Mouse (Mus musculus) limb, embryonic 11.5 days (tissue): ENCODE data around the gene Ckap2l. TPM values are rescaled to one million over a fixed set of nuclear protein-coding genes. Genes with fewer than 3 reads are reported as not detected.

ENCODE experiments used
- ATAC-seq: fragments of 200-750 bp; cut with Nextera tagmentation; 2 replicates; pipeline ENCODE4 v1.8.0; 2017; ENCODE audit warnings: low read depth; ENCODE audit not compliant: insufficient number of reproducible peaks, low FRiP score, low TSS enrichment
- DNase-seq: peaks from one replicate; pipeline ENCODE4 v3.0.0-alpha.2; 2015; ENCODE audit warnings: low spot score
- H3K27ac ChIP-seq: fragments of 300-500 bp; sonication (generic); replicated peaks from 2 replicates; pipeline ENCODE4 v1.5.1; 2014; ENCODE audit warnings: low read depth, mild to moderate bottlenecking, low read length
- H3K27me3 ChIP-seq: fragments of 300-500 bp; sonication (generic); 2 replicates; pipeline ENCODE4 v1.6.1; 2014; ENCODE audit warnings: mild to moderate bottlenecking, low read length, mixed read lengths; ENCODE audit not compliant: control insufficient read depth, insufficient read depth
- H3K36me3 ChIP-seq: fragments of 300-500 bp; sonication (generic); 2 replicates; pipeline ENCODE4 v1.6.1; 2014; ENCODE audit warnings: mild to moderate bottlenecking, low read length, moderate library complexity, mixed read lengths; ENCODE audit not compliant: control insufficient read depth, insufficient read depth
- H3K4me1 ChIP-seq: fragments of 300-500 bp; sonication (generic); 2 replicates; pipeline ENCODE4 v1.6.1; 2014; ENCODE audit warnings: low read length, mixed read lengths; ENCODE audit not compliant: control insufficient read depth, insufficient read depth
- H3K4me2 ChIP-seq: fragments of 300-500 bp; sonication (generic); 2 replicates; pipeline ENCODE4 v1.6.1; 2014; ENCODE audit warnings: low read depth, mild to moderate bottlenecking, moderate library complexity; ENCODE audit not compliant: severe bottlenecking
- H3K4me3 ChIP-seq: fragments of 300-500 bp; sonication (generic); 2 replicates; pipeline ENCODE4 v1.5.1; 2014; ENCODE audit warnings: low read depth, low read length
- H3K9ac ChIP-seq: fragments of 300-500 bp; sonication (generic); 2 replicates; pipeline ENCODE4 v1.6.1; 2014; ENCODE audit warnings: mild to moderate bottlenecking, low read length
- H3K9me3 ChIP-seq: fragments of 300-500 bp; sonication (generic); 2 replicates; pipeline ENCODE4 v1.6.1; 2016; ENCODE audit warnings: low read length; ENCODE audit not compliant: control insufficient read depth
- WGBS: fragments of 180-500 bp; shearing (Covaris S2); extraction: QIAGEN DNeasy Blood & Tissue Kit; methylation state at CpG from one replicate; pipeline ENCODE4 v1.1.7; 2014; 5-methylcytosine and 5-hydroxymethylcytosine counted together
- polyA plus RNA-seq: library from polyadenylated mRNA; unstranded; fragments of >200 nt; fragmentation: Nextera tagmentation; extraction: Ambion mirVana; gene quantifications from 2 replicates; pipeline ENCODE4 v1.2.1, GENCODE M21; 2014

Ckap2l gene
- polyA plus RNA-seq, 1 experiment from 2014 or later, result 86.4 TPM

- Histone ChIP-seq H3K9ac (no peak overlapping the region), H3K9me3 (no peaks in the 10 kb centered on the region), H3K27me3 (no peaks in the 10 kb centered on the region), H3K4me1 (no peaks in the 10 kb centered on the region), H3K36me3 (peaks cover 31% of the 10 kb centered on the region), H3K4me2 (no peak overlapping the region), H3K4me3 (no peak overlapping the region), H3K27ac (no peak overlapping the region)
- 95% methylated on average over 5 of the region's 5 CpGs for WGBS
- ATAC-seq (no peak), DNase-seq (no peak)
Measured at GRCm38 (mm10) chr2:129273823-129274222, 23.2 kb downstream of the Ckap2l start.

GRCm38 (mm10) chr2:129270621-129271020 is 26.4 kb downstream of the Ckap2l start:
- no peaks in the 10 kb centered on the region for H3K9me3 ChIP-seq
- peaks cover 31% of the 10 kb centered on the region for H3K36me3 ChIP-seq
- H3K27ac ChIP-seq, result no peak overlapping the region
- no peak for DNase-seq
- no peak for ATAC-seq
- no peak overlapping the region for H3K9ac ChIP-seq
- no peaks in the 10 kb centered on the region for H3K27me3 ChIP-seq
- no peak overlapping the region for H3K4me3 ChIP-seq
- no peaks in the 10 kb centered on the region for H3K4me1 ChIP-seq
- WGBS, result 90% methylated on average over 8 of the region's 9 CpGs
- no peak overlapping the region for H3K4me2 ChIP-seq

- Histone ChIP-seq H3K4me1 (no peaks in the 10 kb centered on the region), H3K9me3 (no peaks in the 10 kb centered on the region), H3K4me3 (no peak overlapping the region), H3K4me2 (no peak overlapping the region), H3K27me3 (no peaks in the 10 kb centered on the region), H3K36me3 (peaks cover 28% of the 10 kb centered on the region), H3K27ac (no peak overlapping the region), H3K9ac (no peak overlapping the region)
- DNase-seq, result no peak
- WGBS, result 96% methylated on average over 5 of the region's 5 CpGs
- ATAC-seq, result no peak
Measured at GRCm38 (mm10) chr2:129269986-129270385, 27.0 kb downstream of the Ckap2l start.

GRCm38 (mm10) chr2:129269161-129269643 is 27.8 kb downstream of the Ckap2l start:
- no peaks in the 10 kb centered on the region for H3K27me3 ChIP-seq
- no peaks in the 10 kb centered on the region for H3K9me3 ChIP-seq
- H3K27ac ChIP-seq, result no peak overlapping the region
- 92% methylated on average over 12 of the region's 12 CpGs for WGBS
- ATAC-seq, result no peak
- DNase-seq, result no peak
- H3K4me2 ChIP-seq, result no peak overlapping the region
- peaks cover 28% of the 10 kb centered on the region for H3K36me3 ChIP-seq
- H3K9ac ChIP-seq, result no peak overlapping the region
- H3K4me1 ChIP-seq, result no peaks in the 10 kb centered on the region
- no peak overlapping the region for H3K4me3 ChIP-seq

- Histone ChIP-seq H3K9me3 (no peaks in the 10 kb centered on the region), H3K27me3 (no peaks in the 10 kb centered on the region), H3K4me1 (no peaks in the 10 kb centered on the region), H3K4me2 (no peak overlapping the region), H3K36me3 (peaks cover 21% of the 10 kb centered on the region), H3K9ac (no peak overlapping the region), H3K27ac (no peak overlapping the region), H3K4me3 (no peak overlapping the region)
- ATAC-seq (no peak), DNase-seq (no peak)
- WGBS, result 96% methylated on average over 5 of the region's 5 CpGs
Measured at GRCm38 (mm10) chr2:129267738-129268137, 29.3 kb downstream of the Ckap2l start.

GRCm38 (mm10) chr2:129265316-129265715 is 31.7 kb downstream of the Ckap2l start:
- DNase-seq, result no peak
- ATAC-seq, result no peak
- no peaks in the 10 kb centered on the region for H3K4me1 ChIP-seq
- peaks cover 17% of the 10 kb centered on the region for H3K36me3 ChIP-seq
- no peak overlapping the region for H3K4me3 ChIP-seq
- H3K27ac ChIP-seq, result no peak overlapping the region
- H3K4me2 ChIP-seq, result no peak overlapping the region
- H3K27me3 ChIP-seq, result no peaks in the 10 kb centered on the region
- no peaks in the 10 kb centered on the region for H3K9me3 ChIP-seq
- 95% methylated on average over 7 of the region's 7 CpGs for WGBS
- H3K9ac ChIP-seq, result no peak overlapping the region

- DNase-seq, result no peak
- no peak for ATAC-seq
- Histone ChIP-seq H3K4me3 (no peak overlapping the region), H3K9me3 (no peaks in the 10 kb centered on the region), H3K9ac (no peak overlapping the region), H3K4me2 (no peak overlapping the region), H3K36me3 (peaks cover 3% of the 10 kb centered on the region), H3K27me3 (no peaks in the 10 kb centered on the region), H3K27ac (no peak overlapping the region), H3K4me1 (no peaks in the 10 kb centered on the region)
- 87% methylated on average over 5 of the region's 5 CpGs for WGBS
Measured at GRCm38 (mm10) chr2:129263073-129263472, 33.9 kb downstream of the Ckap2l start.

GRCm38 (mm10) chr2:129261151-129261794 is 35.7 kb downstream of the Ckap2l start:
- Histone ChIP-seq H3K4me1 (no peaks in the 10 kb centered on the region), H3K36me3 (no peaks in the 10 kb centered on the region), H3K27me3 (no peaks in the 10 kb centered on the region), H3K9ac (no peak overlapping the region), H3K27ac (no peak overlapping the region), H3K9me3 (no peaks in the 10 kb centered on the region), H3K4me3 (no peak overlapping the region), H3K4me2 (no peak overlapping the region)
- no peak for DNase-seq
- WGBS, result 68% methylated on average over 6 of the region's 6 CpGs
- no peak for ATAC-seq

GRCm38 (mm10) chr2:129260646-129261045 is 36.4 kb downstream of the Ckap2l start:
- DNase-seq, result no peak
- Histone ChIP-seq H3K36me3 (no peaks in the 10 kb centered on the region), H3K4me3 (no peak overlapping the region), H3K4me1 (no peaks in the 10 kb centered on the region), H3K9ac (no peak overlapping the region), H3K4me2 (no peak overlapping the region), H3K27me3 (no peaks in the 10 kb centered on the region), H3K9me3 (no peaks in the 10 kb centered on the region), H3K27ac (no peak overlapping the region)
- ATAC-seq, result no peak
- 64% methylated on average over 3 of the region's 3 CpGs for WGBS
